14 mouse cellular contexts compared by ENCODE assay signal in genomic region chr15:13969811-13970210, GRCm38 (mm10).
DNase-seq lines count a peak whose midpoint lies in the region; ATAC-seq and TF ChIP-seq lines count a peak whose summit lies in the region.
"Had no signal": no experiment of that assay in that cellular context is flagged by ENCODE, and none has a peak within 500 bp of the region (broad histone marks: within the 10 kb centered on the region; RNA-seq: fewer than 3 reads in every experiment).

No protein-coding gene starts in this region.

- H3K27me3 ChIP-seq in heart, embryonic 12.5 days (replicated peaks) = no peaks in the 10 kb centered on the region
- H3K27me3 ChIP-seq in heart, embryonic 10.5 days (ENCODE audit: insufficient read depth, poor library complexity, severe bottlenecking) = no peaks in the 10 kb centered on the region
- H3K27me3 ChIP-seq in forebrain, embryonic 11.5 days (ENCODE audit: control insufficient read depth, insufficient read depth, low read length) = no peaks in the 10 kb centered on the region
- no peaks in the 10 kb centered on the region for H3K27me3 ChIP-seq in hindbrain, postnatal 0 days (ENCODE audit: insufficient read depth, low read length)
- H3K27me3 ChIP-seq in neural tube, embryonic 14.5 days (ENCODE audit: control insufficient read depth, insufficient read depth, low read length) = no peaks in the 10 kb centered on the region
- H3K27me3 ChIP-seq: heart, embryonic 15.5 days had no signal

- no peaks in the 10 kb centered on the region for H3K36me3 ChIP-seq in heart, embryonic 12.5 days
- no peaks in the 10 kb centered on the region for H3K36me3 ChIP-seq in heart, embryonic 10.5 days
- H3K36me3 ChIP-seq in forebrain, embryonic 11.5 days (ENCODE audit: control insufficient read depth, insufficient read depth, low read length) = no peaks in the 10 kb centered on the region
- H3K36me3 ChIP-seq in hindbrain, postnatal 0 days (ENCODE audit: insufficient read depth, low read length) = no peaks in the 10 kb centered on the region
- no peaks in the 10 kb centered on the region for H3K36me3 ChIP-seq in neural tube, embryonic 14.5 days (ENCODE audit: control insufficient read depth, insufficient read depth, low read length)
- H3K36me3 ChIP-seq: heart, embryonic 15.5 days had no signal

- H3K9ac ChIP-seq in heart, embryonic 12.5 days = no peak overlapping the region
- H3K9ac ChIP-seq in forebrain, embryonic 11.5 days (ENCODE audit: low read length) = no peak overlapping the region
- no peak overlapping the region for H3K9ac ChIP-seq in hindbrain, postnatal 0 days (replicated peaks; ENCODE audit: low read length)
- H3K9ac ChIP-seq in neural tube, embryonic 14.5 days (replicated peaks; ENCODE audit: low read depth, low read length) = no peak overlapping the region
- H3K9ac ChIP-seq: heart, embryonic 15.5 days had no signal

- no peak overlapping the region for H3K27ac ChIP-seq in heart, embryonic 12.5 days (ENCODE audit: poor library complexity, severe bottlenecking)
- H3K27ac ChIP-seq in heart, embryonic 10.5 days = no peak overlapping the region
- H3K27ac ChIP-seq in forebrain, embryonic 11.5 days (ENCODE audit: low read depth, low read length) = no peak overlapping the region
- no peak overlapping the region for H3K27ac ChIP-seq in hindbrain, postnatal 0 days
- no peak overlapping the region for H3K27ac ChIP-seq in neural tube, embryonic 14.5 days (ENCODE audit: low read depth, low read length)
- H3K27ac ChIP-seq: heart, embryonic 15.5 days had no signal

- no peak for DNase-seq in heart, embryonic 10.5 days (ENCODE audit: low spot score)
- DNase-seq in forebrain, embryonic 11.5 days (ENCODE audit: low spot score) = no peak
- peak; percentile 44 for DNase-seq in hindbrain, postnatal 0 days (ENCODE audit: low spot score)
- no peak for DNase-seq in testis, postnatal 10 days (ENCODE audit: low spot score)
- no peak for DNase-seq in layer of hippocampus, postnatal 14 days (ENCODE audit: low spot score in 2 of 2)
- DNase-seq in heart, adult 8-10 months (ENCODE audit: low spot score) = no peak
- DNase-seq: adrenal gland, postnatal 25 days; cerebellum, postnatal 36 days; kidney, postnatal 25 days; left cerebral cortex, postnatal 4 days had no signal

- ATAC-seq in heart, embryonic 12.5 days (ENCODE audit: insufficient number of reproducible peaks, low FRiP score) = no peak
- ATAC-seq in forebrain, embryonic 11.5 days (replicated peaks; ENCODE audit: low FRiP score) = peak; percentile 91
- peak; percentile 63 for ATAC-seq in hindbrain, postnatal 0 days
- peak; percentile 85; the same call in 1 of the 2 replicates for ATAC-seq in neural tube, embryonic 14.5 days (ENCODE audit: low read depth)
- ATAC-seq: lung, postnatal 0 days had no signal

- 43% methylated on average over 7 of the region's 7 CpGs for WGBS in heart, embryonic 12.5 days
- 47% methylated on average over 7 of the region's 7 CpGs for WGBS in heart, embryonic 10.5 days
- WGBS in forebrain, embryonic 11.5 days = 12% methylated on average over 7 of the region's 7 CpGs
- 7% methylated on average over 7 of the region's 7 CpGs for WGBS in hindbrain, postnatal 0 days
- WGBS in neural tube, embryonic 14.5 days = 12% methylated on average over 7 of the region's 7 CpGs

- H3K4me2 ChIP-seq in heart, embryonic 12.5 days = peak overlapping the region; percentile 29; the same call in 1 of the 2 replicates
- no peak overlapping the region for H3K4me2 ChIP-seq in forebrain, embryonic 11.5 days (ENCODE audit: low read depth, low read length, severe bottlenecking)
- H3K4me2 ChIP-seq in hindbrain, postnatal 0 days (ENCODE audit: low read depth, low read length) = no peak overlapping the region
- H3K4me2 ChIP-seq in neural tube, embryonic 14.5 days (ENCODE audit: low read depth, low read length) = peak overlapping the region; percentile 3; the same call in 1 of the 2 replicates
- H3K4me2 ChIP-seq: heart, embryonic 15.5 days had no signal

- no peak overlapping the region for H3K4me3 ChIP-seq in heart, embryonic 12.5 days
- no peak overlapping the region for H3K4me3 ChIP-seq in heart, embryonic 10.5 days
- no peak overlapping the region for H3K4me3 ChIP-seq in forebrain, embryonic 11.5 days (ENCODE audit: low read depth, low read length)
- H3K4me3 ChIP-seq in hindbrain, postnatal 0 days (ENCODE audit: low read length) = no peak overlapping the region
- no peak overlapping the region for H3K4me3 ChIP-seq in neural tube, embryonic 14.5 days (ENCODE audit: low read depth, low read length)
- H3K4me3 ChIP-seq: heart, embryonic 15.5 days had no signal

- no peak for TF ChIP-seq CTCF in hindbrain, postnatal 0 days (IDR thresholded peaks at IDR 0.05; ENCODE audit: low read depth)

- H3K9me3 ChIP-seq in heart, embryonic 12.5 days (replicated peaks) = no peaks in the 10 kb centered on the region
- H3K9me3 ChIP-seq in heart, embryonic 10.5 days = no peaks in the 10 kb centered on the region
- no peaks in the 10 kb centered on the region for H3K9me3 ChIP-seq in forebrain, embryonic 11.5 days (ENCODE audit: control insufficient read depth, low read length)
- no peaks in the 10 kb centered on the region for H3K9me3 ChIP-seq in hindbrain, postnatal 0 days (ENCODE audit: low read length)
- no peaks in the 10 kb centered on the region for H3K9me3 ChIP-seq in neural tube, embryonic 14.5 days (ENCODE audit: control insufficient read depth, low read length)
- H3K9me3 ChIP-seq: heart, embryonic 15.5 days had no signal

- H3K4me1 ChIP-seq in heart, embryonic 12.5 days (replicated peaks) = no peaks in the 10 kb centered on the region
- no peaks in the 10 kb centered on the region for H3K4me1 ChIP-seq in heart, embryonic 10.5 days
- H3K4me1 ChIP-seq in forebrain, embryonic 11.5 days (replicated peaks; ENCODE audit: control insufficient read depth, insufficient read depth, low read length) = no peaks in the 10 kb centered on the region; the same call in 1 of the 2 replicates
- no peaks in the 10 kb centered on the region for H3K4me1 ChIP-seq in hindbrain, postnatal 0 days (ENCODE audit: insufficient read depth, low read length)
- H3K4me1 ChIP-seq in neural tube, embryonic 14.5 days (ENCODE audit: control insufficient read depth, insufficient read depth, low read length) = no peaks in the 10 kb centered on the region
- H3K4me1 ChIP-seq: heart, embryonic 15.5 days had no signal

Comparison
In these comparisons a context has a peak if more than half of its experiments do, and no peak if none do; other contexts are left out.
1. H3K4me2 ChIP-seq: peak in heart, embryonic 12.5 days (single experiment) and neural tube, embryonic 14.5 days (single experiment); none in forebrain, embryonic 11.5 days (single experiment) and hindbrain, postnatal 0 days (single experiment).